Mouse (Mus musculus) embryonic facial prominence, embryonic 12.5 days (tissue): Measurements from ENCODE around the gene Olfr1. TPM values are rescaled to one million over a fixed set of nuclear protein-coding genes. Genes with fewer than 3 reads are reported as not detected.

Source experiments
- ATAC-seq: fragments of 200-750 bp; cut with Nextera tagmentation; 2 replicates; pipeline ENCODE4 v1.8.0; 2017; ENCODE audit not compliant: insufficient number of reproducible peaks, insufficient read depth, low FRiP score, low TSS enrichment
- H3K27ac ChIP-seq: fragments of 300-500 bp; sonication (generic); 2 replicates; pipeline ENCODE4 v1.5.1; 2016; ENCODE audit warnings: mild to moderate bottlenecking
- H3K27me3 ChIP-seq: fragments of 300-500 bp; sonication (generic); 2 replicates; pipeline ENCODE4 v1.6.1; 2016; ENCODE audit warnings: mild to moderate bottlenecking, moderate library complexity
- H3K36me3 ChIP-seq: fragments of 300-500 bp; sonication (generic); 2 replicates; pipeline ENCODE4 v1.6.1; 2016; ENCODE audit warnings: mild to moderate bottlenecking
- H3K4me1 ChIP-seq: fragments of 300-500 bp; sonication (generic); 2 replicates; pipeline ENCODE4 v1.6.1; 2016
- H3K4me2 ChIP-seq: fragments of 300-500 bp; sonication (generic); replicated peaks from 2 replicates; pipeline ENCODE4 v1.6.1; 2016; ENCODE audit warnings: mild to moderate bottlenecking, moderate library complexity
- H3K4me3 ChIP-seq: fragments of 300-500 bp; sonication (generic); 2 replicates; pipeline ENCODE4 v1.5.1; 2016; ENCODE audit warnings: mild to moderate bottlenecking
- H3K9ac ChIP-seq: fragments of 300-500 bp; sonication (generic); 2 replicates; pipeline ENCODE4 v1.6.1; 2016; ENCODE audit warnings: mild to moderate bottlenecking, moderate library complexity
- H3K9me3 ChIP-seq: fragments of 300-500 bp; sonication (generic); 2 replicates; pipeline ENCODE4 v1.6.1; 2016; ENCODE audit warnings: mild to moderate bottlenecking, moderate library complexity
- WGBS: fragments of 180-500 bp; shearing (Covaris S2); methylation state at CpG from one replicate; pipeline ENCODE4 v1.1.7; 2016; 5-methylcytosine and 5-hydroxymethylcytosine counted together
- polyA plus RNA-seq: library from polyadenylated mRNA; unstranded; fragments of >200 nt; fragmentation: Nextera tagmentation; extraction: Ambion mirVana; gene quantifications from 2 replicates; pipeline ENCODE4 v1.2.1, GENCODE M21; 2016

Olfr1 gene
- not detected in 2 replicates for polyA plus RNA-seq

DNA sequence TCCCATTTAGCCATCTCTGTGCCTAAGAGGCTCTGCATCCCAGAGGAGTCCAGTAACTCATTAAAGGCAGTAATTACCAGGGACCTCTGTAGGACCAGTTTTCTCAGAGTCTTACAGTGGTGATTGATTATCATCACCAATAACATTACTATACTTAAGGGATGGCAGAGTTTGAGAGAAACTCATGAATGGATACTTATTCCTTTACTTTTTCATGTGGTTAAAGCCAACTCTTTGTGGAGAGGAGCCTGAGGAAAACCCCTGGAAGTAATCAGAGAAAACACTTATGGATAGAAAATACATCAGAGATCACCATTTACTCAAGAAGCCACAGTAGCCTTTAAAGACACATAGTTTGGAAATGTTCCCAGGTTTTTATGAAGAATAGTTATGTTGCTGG lies at the start of gene Olfr1:
Olfr1 (minus strand) TSS at position 101 of the 400 bp plus-strand sequence.
- H3K27ac ChIP-seq, result no peak within 1 kb of the TSS
- H3K9ac ChIP-seq, result no peak within 1 kb of the TSS
- H3K9me3 ChIP-seq, result no peaks in the 10 kb centered on the region
- H3K4me2 ChIP-seq, result no peak within 1 kb of the TSS
- no peak within 1 kb of the TSS for H3K4me3 ChIP-seq
- no peaks in the 10 kb centered on the region for H3K4me1 ChIP-seq
- ATAC-seq, result no peak
- H3K36me3 ChIP-seq, result no peaks in the 10 kb centered on the region
- no peaks in the 10 kb centered on the region for H3K27me3 ChIP-seq

DNA sequence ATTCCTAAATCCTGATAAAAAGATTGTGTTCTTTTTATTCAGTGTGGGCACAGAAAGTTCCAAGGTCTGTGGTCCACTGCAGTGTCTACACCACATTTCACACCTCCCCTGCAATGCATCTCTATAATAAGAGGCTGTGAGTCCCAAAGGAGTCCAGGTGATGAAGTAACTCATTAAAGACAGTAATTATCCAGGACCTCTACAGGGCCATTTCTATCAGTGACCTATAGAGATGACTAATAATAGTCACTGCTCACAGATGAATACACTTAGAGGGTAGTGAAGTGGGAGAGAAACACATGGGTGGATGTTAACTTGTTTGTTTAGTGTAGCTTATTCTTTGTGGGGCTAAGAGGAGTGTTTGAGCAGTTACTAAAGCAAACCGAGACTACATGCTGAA lies 29.0 kb upstream of the Olfr1 start, which contains the start of gene Olfr378:
Olfr378 (minus strand) TSS at position 101 of the 400 bp plus-strand sequence.
- Histone ChIP-seq H3K4me1 (no peaks in the 10 kb centered on the region), H3K9me3 (no peaks in the 10 kb centered on the region; the same call in 1 of the 2 replicates), H3K9ac (no peak within 1 kb of the TSS), H3K4me3 (no peak within 1 kb of the TSS), H3K27ac (no peak within 1 kb of the TSS), H3K4me2 (no peak within 1 kb of the TSS), H3K36me3 (no peaks in the 10 kb centered on the region), H3K27me3 (no peaks in the 10 kb centered on the region)
- WGBS, result 88% methylated on average over 1 of the region's 1 CpGs
- ATAC-seq, result no peak

DNA sequence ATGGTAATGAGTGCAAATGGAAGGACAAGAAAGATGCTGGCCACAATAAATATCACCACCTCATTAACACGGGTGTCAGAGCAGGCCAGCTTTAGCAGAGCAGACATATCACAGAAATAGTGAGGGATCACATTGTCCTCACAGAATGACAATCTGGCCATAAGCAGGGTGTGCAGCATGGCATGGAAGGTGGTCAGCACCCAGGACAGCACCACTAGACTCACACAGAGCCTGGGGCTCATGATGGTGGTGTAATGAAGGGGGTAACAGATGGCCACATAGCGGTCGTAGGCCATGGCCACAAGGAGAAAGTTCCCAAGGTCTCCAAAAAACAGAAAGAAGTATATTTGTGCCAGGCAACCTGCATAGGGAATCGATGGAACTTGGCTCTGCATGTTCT lies 4.0 kb downstream of the Olfr1 start:
- 72% methylated on average over 4 of the region's 4 CpGs for WGBS
- no peak overlapping the region for H3K27ac ChIP-seq
- no peak overlapping the region for H3K4me3 ChIP-seq
- ATAC-seq, result no peak
- no peaks in the 10 kb centered on the region for H3K27me3 ChIP-seq
- H3K4me1 ChIP-seq, result no peaks in the 10 kb centered on the region
- H3K4me2 ChIP-seq, result no peak overlapping the region
- H3K9me3 ChIP-seq, result no peaks in the 10 kb centered on the region
- H3K9ac ChIP-seq, result no peak overlapping the region
- H3K36me3 ChIP-seq, result no peaks in the 10 kb centered on the region

DNA sequence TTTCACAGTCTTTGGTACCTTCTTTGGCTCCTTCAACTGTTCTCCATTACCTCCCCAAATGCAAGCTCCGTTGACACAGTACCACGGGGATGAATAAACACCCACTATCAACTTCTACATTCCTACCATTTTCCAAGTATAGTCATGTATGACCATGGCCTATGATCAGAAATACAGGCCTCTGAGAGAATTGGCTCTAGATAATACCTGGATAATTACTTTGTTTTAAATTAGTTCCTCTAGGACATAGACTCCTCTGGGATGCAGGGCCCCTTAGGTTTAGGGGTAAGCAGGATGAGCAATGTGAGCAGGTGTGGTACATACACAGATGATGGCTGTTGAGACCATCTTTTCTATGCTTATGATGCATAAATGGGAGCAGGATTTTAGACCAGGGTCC lies 28.5 kb downstream of the Olfr1 start, which contains the start of gene Olfr376:
Olfr376 (plus strand) TSS at position 301 of the 400 bp plus-strand sequence.
- ATAC-seq, result no peak
- 85% methylated on average over 2 of the region's 2 CpGs for WGBS
- Histone ChIP-seq H3K4me3 (no peak within 1 kb of the TSS), H3K36me3 (no peaks in the 10 kb centered on the region), H3K9me3 (0 out of 2 replicates have a peak, but pooled peaks cover 3% of the 10 kb centered on the region), H3K27ac (no peak within 1 kb of the TSS), H3K4me2 (no peak within 1 kb of the TSS), H3K4me1 (no peaks in the 10 kb centered on the region), H3K27me3 (no peaks in the 10 kb centered on the region), H3K9ac (no peak within 1 kb of the TSS)

DNA sequence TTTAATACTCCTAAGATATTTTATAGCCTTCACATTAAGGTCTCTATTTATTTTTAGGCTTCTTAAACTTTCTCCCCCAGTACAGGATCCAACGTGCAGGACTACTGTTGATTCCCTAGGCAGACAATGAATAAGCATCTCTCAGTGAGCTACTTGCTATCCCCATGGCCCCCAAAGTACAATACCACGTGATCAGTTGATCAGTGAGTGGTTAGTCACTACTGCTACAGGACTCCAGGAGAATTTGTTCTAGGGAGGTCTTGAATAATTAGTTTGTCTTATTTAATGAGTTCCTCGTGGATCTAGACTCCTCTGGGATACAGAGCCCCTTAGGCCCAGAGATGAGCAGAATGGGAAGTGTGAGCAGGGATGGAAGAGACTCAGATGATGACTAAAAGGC lies 48.9 kb downstream of the Olfr1 start, which contains the start of gene Olfr20:
Olfr20 (plus strand) TSS at position 301 of the 400 bp plus-strand sequence.
- H3K36me3 ChIP-seq, result no peaks in the 10 kb centered on the region
- no peaks in the 10 kb centered on the region for H3K27me3 ChIP-seq
- H3K4me1 ChIP-seq, result no peaks in the 10 kb centered on the region
- H3K4me3 ChIP-seq, result no peak within 1 kb of the TSS
- H3K27ac ChIP-seq, result no peak within 1 kb of the TSS
- 45% methylated on average over 3 of the region's 3 CpGs for WGBS
- no peak for ATAC-seq
- no peak within 1 kb of the TSS for H3K9ac ChIP-seq
- no peaks in the 10 kb centered on the region for H3K9me3 ChIP-seq
- H3K4me2 ChIP-seq, result no peak within 1 kb of the TSS

Other genes with a start within 250 kb of the Olfr1 start
- gene P2rx5, start 239.2 kb downstream of the Olfr1 start, polyA plus RNA-seq, result 0.42 and 0.60 TPM in 2 replicates
- 99.7 and 104 TPM in 2 replicates for gene Emc6, start 222.6 kb downstream of the Olfr1 start, polyA plus RNA-seq
- gene Tax1bp3, start 222.5 kb downstream of the Olfr1 start, polyA plus RNA-seq, result 206 and 211 TPM in 2 replicates
- gene Ctns, start 200.6 kb downstream of the Olfr1 start, polyA plus RNA-seq, result 24.5 and 26.5 TPM in 2 replicates
- 2.0 and 2.1 TPM in 2 replicates for gene Shpk, start 200.2 kb downstream of the Olfr1 start, polyA plus RNA-seq
- 0.19 and 0.27 TPM in 2 replicates for gene Trpv1, start 165.3 kb downstream of the Olfr1 start, polyA plus RNA-seq
- 0.08 and 0.12 TPM in 2 replicates for gene Trpv3, start 132.2 kb downstream of the Olfr1 start, polyA plus RNA-seq
- gene Aspa, start 70.0 kb downstream of the Olfr1 start, polyA plus RNA-seq, result 0.37 and 0.60 TPM in 2 replicates
- not detected in 2 replicates for gene Gm49340, start 69.9 kb downstream of the Olfr1 start, polyA plus RNA-seq
- not detected in 2 replicates for gene Spata22, start 69.9 kb downstream of the Olfr1 start, polyA plus RNA-seq
- not detected in 2 replicates for gene Olfr20, start 48.8 kb downstream of the Olfr1 start, polyA plus RNA-seq
- gene Olfr376, start 28.4 kb downstream of the Olfr1 start, polyA plus RNA-seq, result not detected in 2 replicates
- not detected in 2 replicates for gene Olfr378, start 28.9 kb upstream of the Olfr1 start, polyA plus RNA-seq
- not detected in 2 replicates for gene Olfr380, start 57.9 kb upstream of the Olfr1 start, polyA plus RNA-seq
- not detected in 2 replicates for gene Olfr381, start 92.0 kb upstream of the Olfr1 start, polyA plus RNA-seq
- not detected in 2 replicates for gene Olfr382, start 117.6 kb upstream of the Olfr1 start, polyA plus RNA-seq
- gene Olfr385, start 193.4 kb upstream of the Olfr1 start, polyA plus RNA-seq, result not detected in 2 replicates
- gene Olfr384, start 199.0 kb upstream of the Olfr1 start, polyA plus RNA-seq, result not detected in 2 replicates